ENCODE assay signal across 14 mouse cellular contexts in genomic region chr14:79120681-79121080, GRCm38 (mm10).
"Had no signal": no experiment of that assay in that cellular context is flagged by ENCODE, and none has a peak within 500 bp of the region (broad histone marks: within the 10 kb centered on the region; RNA-seq: fewer than 3 reads in every experiment).

No protein-coding gene starts in this region.

- DNase-seq: lung, postnatal 14 days; lung, postnatal 36 days; right cerebral cortex, postnatal 14 days; thymus, adult 2 months; thymus, postnatal 25 days; thymus, postnatal 4 days had no signal

- H3K27ac ChIP-seq: lung, embryonic 15.5 days; macrophage; midbrain, embryonic 13.5 days; midbrain, embryonic 15.5 days; neural tube, embryonic 12.5 days; stomach, embryonic 15.5 days; stomach, postnatal 0 days had no signal

- H3K4me3 ChIP-seq: lung, embryonic 15.5 days; megakaryocyte, embryonic 14.5 days; midbrain, embryonic 13.5 days; midbrain, embryonic 15.5 days; neural tube, embryonic 12.5 days; stomach, embryonic 15.5 days had no signal
